In genomic region chr9:119759457-119759856, GRCm38 (mm10) we compare ENCODE assay signal across 31 mouse cellular contexts. TPM values are rescaled to one million over a fixed set of nuclear protein-coding genes. Genes with fewer than 3 reads are reported as not detected.
DNase-seq lines count a peak whose midpoint lies in the region; ATAC-seq and TF ChIP-seq lines count a peak whose summit lies in the region.
"Had no signal": no experiment of that assay in that cellular context is flagged by ENCODE, and none has a peak within 500 bp of the region (broad histone marks: within the 10 kb centered on the region; RNA-seq: fewer than 3 reads in every experiment).

No protein-coding gene starts in this region.

- WGBS in lung, embryonic 14.5 days, result 86% methylated on average over 1 of the region's 1 CpGs
- WGBS in kidney, embryonic 16.5 days, result 73% methylated on average over 1 of the region's 1 CpGs

- H3K27ac ChIP-seq in gastrocnemius, adult 2 months, result no peak overlapping the region
- H3K27ac ChIP-seq in lung, embryonic 14.5 days (ENCODE audit: low read depth), result no peak overlapping the region
- H3K27ac ChIP-seq in kidney, embryonic 16.5 days (ENCODE audit: low read length), result no peak overlapping the region
- H3K27ac ChIP-seq: hindbrain, embryonic 15.5 days; intestine, embryonic 15.5 days; left cerebral cortex, adult 2 months; limb, embryonic 13.5 days had no signal

- no peak overlapping the region for H3K4me3 ChIP-seq in gastrocnemius, adult 2 months
- no peak overlapping the region for H3K4me3 ChIP-seq in lung, embryonic 14.5 days (ENCODE audit: low read depth, low read length)
- H3K4me3 ChIP-seq in kidney, embryonic 16.5 days (ENCODE audit: low read length), result no peak overlapping the region
- H3K4me3 ChIP-seq: erythroblast, embryonic 14.5 days; heart, embryonic 12.5 days; hindbrain, embryonic 15.5 days; intestine, embryonic 15.5 days; left cerebral cortex, adult 2 months; limb, embryonic 13.5 days had no signal

- H3K4me1 ChIP-seq in lung, embryonic 14.5 days (ENCODE audit: insufficient read depth), result no peaks in the 10 kb centered on the region
- no peaks in the 10 kb centered on the region for H3K4me1 ChIP-seq in kidney, embryonic 16.5 days (ENCODE audit: insufficient read depth, low read length)
- H3K4me1 ChIP-seq: heart, embryonic 12.5 days; hindbrain, embryonic 15.5 days; intestine, embryonic 15.5 days; limb, embryonic 13.5 days had no signal

- intact Hi-C loops in gastrocnemius, adult 2 months (cut with DNase I), result loop anchor here (10.0 kb wide), 1 partner anchor 295 kb away; no protein-coding TSS in a partner anchor

- no peak overlapping the region for H3K4me2 ChIP-seq in lung, embryonic 14.5 days
- H3K4me2 ChIP-seq in kidney, embryonic 16.5 days (replicated peaks; ENCODE audit: low read depth, low read length), result no peak overlapping the region
- H3K4me2 ChIP-seq: heart, embryonic 12.5 days; hindbrain, embryonic 15.5 days; intestine, embryonic 15.5 days; limb, embryonic 13.5 days; liver, embryonic 11.5 days had no signal

- no peaks in the 10 kb centered on the region for H3K27me3 ChIP-seq in lung, embryonic 14.5 days (ENCODE audit: insufficient read depth, low read length)
- no peaks in the 10 kb centered on the region for H3K27me3 ChIP-seq in kidney, embryonic 16.5 days (ENCODE audit: insufficient read depth, low read length)
- H3K27me3 ChIP-seq: heart, embryonic 12.5 days; hindbrain, embryonic 15.5 days; intestine, embryonic 15.5 days; limb, embryonic 13.5 days had no signal

- H3K9ac ChIP-seq in lung, embryonic 14.5 days, result no peak overlapping the region
- H3K9ac ChIP-seq in kidney, embryonic 16.5 days (replicated peaks; ENCODE audit: low read length), result no peak overlapping the region
- H3K9ac ChIP-seq: heart, embryonic 12.5 days; hindbrain, embryonic 15.5 days; intestine, embryonic 15.5 days; limb, embryonic 13.5 days had no signal

- TF ChIP-seq CTCF in gastrocnemius, adult 2 months (IDR thresholded peaks at IDR 0.05), result 0 out of 2 replicates have a peak, but pooled peaks have one; percentile 3
- 0 out of 2 replicates have a peak, but pooled peaks have one; percentile 16 for TF ChIP-seq CTCF in lung, embryonic 14.5 days (IDR thresholded peaks at IDR 0.05; ENCODE audit: low read depth)

- DNase-seq in gastrocnemius, adult 2 months, result no peak
- DNase-seq in gastrocnemius, postnatal 25 days, result no peak
- no peak for DNase-seq in lung, embryonic 14.5 days
- DNase-seq in lung, adult 18-20 months, result no peak
- peak; percentile 51 for DNase-seq in ZHBTc4 (ENCODE audit: low read depth, low spot score)
- DNase-seq in heart, adult 11 months, result no peak
- DNase-seq: adrenal gland, postnatal 25 days; cerebellum, adult 18-20 months; cerebellum, postnatal 10 days; gastrocnemius, postnatal 14 days; heart, adult 18-20 months; kidney, adult 9 months; kidney, postnatal 14 days; lung, adult 2 months; lung, postnatal 14 days; midbrain, embryonic 14.5 days had no signal

- H3K9me3 ChIP-seq in lung, embryonic 14.5 days (ENCODE audit: low read depth, low read length), result no peaks in the 10 kb centered on the region
- H3K9me3 ChIP-seq in kidney, embryonic 16.5 days (ENCODE audit: low read length), result peaks cover 4% of the 10 kb centered on the region; the same call in 1 of the 2 replicates
- H3K9me3 ChIP-seq: hindbrain, embryonic 15.5 days; intestine, embryonic 15.5 days had no signal

- ATAC-seq in lung, embryonic 14.5 days (ENCODE audit: insufficient read depth), result no peak
- ATAC-seq in kidney, embryonic 16.5 days (ENCODE audit: low FRiP score, low TSS enrichment), result no peak
- ATAC-seq: intestine, embryonic 15.5 days had no signal

- H3K36me3 ChIP-seq in lung, embryonic 14.5 days (ENCODE audit: insufficient read depth), result no peaks in the 10 kb centered on the region
- H3K36me3 ChIP-seq in kidney, embryonic 16.5 days (ENCODE audit: insufficient read depth, low read length), result no peaks in the 10 kb centered on the region
- H3K36me3 ChIP-seq: heart, embryonic 12.5 days; hindbrain, embryonic 15.5 days; intestine, embryonic 15.5 days; limb, embryonic 13.5 days had no signal

RNA-seq across cellular contexts. Expression of gene Scn10a, which starts 40.3 kb away (rescaled TPM):
- total RNA-seq in gastrocnemius, adult 2 months (2021), result not detected
- not detected for total RNA-seq in gastrocnemius, postnatal 25 days (2021)
- polyA plus RNA-seq in lung, embryonic 14.5 days (2014; fragmentation: Nextera tagmentation; extraction: Ambion mirVana), result 0.05 TPM in 1 of 2 replicates, not detected in the other
- 0.02 TPM in 1 of 2 replicates, not detected in the other for polyA plus RNA-seq in kidney, embryonic 16.5 days (2015; fragmentation: Nextera tagmentation; extraction: Ambion mirVana)
- total RNA-seq: adrenal gland, adult 18-20 months; adrenal gland, postnatal 25 days; common myeloid progenitor, adult 5-6 weeks; gastrocnemius, postnatal 14 days; hematopoietic stem cell, adult 5-6 weeks; layer of hippocampus, postnatal 14 days; monocyte, adult 5-6 weeks had no signal
- polyA plus RNA-seq: erythroblast, embryonic 14.5 days; forebrain, embryonic 11.5 days; intestine, embryonic 15.5 days; limb, embryonic 13.5 days; midbrain, embryonic 14.5 days; stomach, embryonic 14.5 days had no signal
